Mouse (Mus musculus): ENCODE data around the gene Ryr2.

GRCm38 (mm10) chr13:11905126-11905525 is 201.6 kb downstream of the Ryr2 start:
- TF ChIP-seq UBTF (IDR thresholded peaks at IDR 0.05; ENCODE audit: low read depth, low read length) = no peak
- TF ChIP-seq CTCF (conservative IDR thresholded peaks at IDR 0.05 in 1 of 2, IDR thresholded peaks at IDR 0.05 in 1 of 2; ENCODE audit: low read depth in 2 of 2, low read length in 2 of 2) = no peak
- TF ChIP-seq BHLHE40 (IDR thresholded peaks at IDR 0.05; ENCODE audit: low read depth, low read length) = no peak
- no peak for TF ChIP-seq SIN3A (IDR thresholded peaks at IDR 0.05; ENCODE audit: low read length)

Measured in CH12.LX (cell line).